Mouse (Mus musculus) adrenal gland, postnatal 36 days (tissue): ENCODE measurements around the gene Tspo. TPM values are rescaled to one million over a fixed set of nuclear protein-coding genes. Genes with fewer than 3 reads are reported as not detected.

Experiments
- DNase-seq, 2 experiments: peaks; one replicate each; pipeline ENCODE4 v3.0.0; 2021; ENCODE audit warnings: mixed read lengths in 1 of 2
- long read RNA-seq, 2 experiments: library from polyadenylated mRNA; stranded (forward); transcript quantifications; one replicate each; pipeline ENCODE4 v2.0.0; 2021; ENCODE audit warnings: borderline sequencing depth in 2 of 2
- total RNA-seq, 2 experiments: library from RNA; stranded (reverse); gene quantifications; 2 replicates each; pipeline ENCODE4 v1.2.3; 2021

Tspo gene
- 100 to 1,000 TPM; 495 to 614 TPM for total RNA-seq
- long read RNA-seq, experiment 1, transcript Tspo-201 (4 exons, 837 nt), result major isoform, 695 of 774 reads
- long read RNA-seq, experiment 1, partial matches to known transcripts, result 64 of 774 reads
- long read RNA-seq, experiment 1, other reads (novel, unspliced or antisense), result 15 of 774 reads
- long read RNA-seq, experiment 2, transcript Tspo-201 (4 exons, 837 nt), result major isoform, 364 of 420 reads
- long read RNA-seq, experiment 2, partial matches to known transcripts, result 44 of 420 reads
- long read RNA-seq, experiment 2, other reads (novel, unspliced or antisense), result 12 of 420 reads

GRCm38 (mm10) chr15:83563327-83563856, at the start of gene Tspo, which contains the start of gene Mcat:
TSS of gene Tspo (plus strand) at chr15:83563592.
TSS of gene Mcat (minus strand) at chr15:83563787.
- peak; percentile 90 to 93 for DNase-seq

- no peak for DNase-seq
Observed at GRCm38 (mm10) chr15:83515018-83515417, 48.4 kb upstream of the Tspo start.

GRCm38 (mm10) chr15:83518215-83519048, 45.0 kb upstream of the Tspo start:
- DNase-seq, result peak; percentile 60 to 80

GRCm38 (mm10) chr15:83520861-83521382, 42.5 kb upstream of the Tspo start:
- no peak for DNase-seq

- peak; percentile 58 to 65 for DNase-seq
Observed at GRCm38 (mm10) chr15:83523196-83523595, 40.2 kb upstream of the Tspo start.

- no peak for DNase-seq
Observed at GRCm38 (mm10) chr15:83523638-83524332, 39.6 kb upstream of the Tspo start.

- DNase-seq, result no peak
Observed at GRCm38 (mm10) chr15:83524333-83524729, 39.1 kb upstream of the Tspo start.

GRCm38 (mm10) chr15:83526424-83527091, 36.8 kb upstream of the Tspo start, which contains the start of gene Bik:
TSS of gene Bik (plus strand) at chr15:83526862.
- peak; percentile 73 to 81 for DNase-seq

- no peak for DNase-seq
Observed at GRCm38 (mm10) chr15:83527092-83527437, 36.3 kb upstream of the Tspo start.

- DNase-seq, result no peak
Observed at GRCm38 (mm10) chr15:83527747-83528146, 35.6 kb upstream of the Tspo start.

GRCm38 (mm10) chr15:83528892-83529291, 34.5 kb upstream of the Tspo start:
- DNase-seq, result no peak

- peak; percentile 32 to 72 for DNase-seq
Observed at GRCm38 (mm10) chr15:83529765-83530164, 33.6 kb upstream of the Tspo start.

- DNase-seq, result peak; percentile 39 to 53
Observed at GRCm38 (mm10) chr15:83530233-83530632, 33.2 kb upstream of the Tspo start.

- DNase-seq, result no peak
Observed at GRCm38 (mm10) chr15:83530688-83531087, 32.7 kb upstream of the Tspo start.

GRCm38 (mm10) chr15:83531961-83532469, 31.4 kb upstream of the Tspo start:
- DNase-seq, result no peak

GRCm38 (mm10) chr15:83532606-83533005, 30.8 kb upstream of the Tspo start:
- DNase-seq, result no peak

GRCm38 (mm10) chr15:83534960-83535889, 28.2 kb upstream of the Tspo start:
- DNase-seq, result peak; percentile 40 to 64

- DNase-seq, result no peak
Observed at GRCm38 (mm10) chr15:83535890-83536231, 27.5 kb upstream of the Tspo start.

GRCm38 (mm10) chr15:83538855-83539254, 24.5 kb upstream of the Tspo start:
- no peak for DNase-seq

- peak; percentile 67 to 76 for DNase-seq
Observed at GRCm38 (mm10) chr15:83539905-83540304, 23.5 kb upstream of the Tspo start.
